Mouse (Mus musculus): ENCODE data around the gene Klhl29.

DNA sequence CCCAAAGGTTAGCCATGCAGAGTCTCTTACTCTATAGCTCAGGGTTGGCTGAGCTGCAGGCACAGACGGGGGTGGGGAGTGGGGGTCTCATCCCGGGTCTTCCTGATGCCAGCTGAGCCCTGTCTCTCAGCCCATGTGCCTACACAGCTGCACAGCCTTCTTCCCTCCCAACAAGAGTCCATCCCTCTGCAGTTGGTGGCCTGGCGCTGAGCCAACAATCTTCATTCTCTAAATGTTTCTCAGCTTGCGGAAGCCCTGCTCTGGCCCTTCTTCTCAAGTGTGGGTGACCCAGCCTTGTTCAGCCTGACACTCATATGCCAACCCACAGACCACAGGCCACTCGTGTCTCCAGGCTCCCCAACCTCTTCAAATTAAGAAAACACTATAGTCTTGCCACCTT is 138.4 kb downstream of the Klhl29 start:
- TF ChIP-seq CTCF (IDR thresholded peaks at IDR 0.05) (no peak), POLR2A (IDR thresholded peaks at IDR 0.05; ENCODE audit: insufficient read depth, low read depth, low read length) (no peak), EP300 (IDR thresholded peaks at IDR 0.05; ENCODE audit: insufficient read depth, low read depth, low read length) (no peak)
